Mouse (Mus musculus) cerebellum, adult 11 months (tissue): Measurements from ENCODE around the gene Rapgefl1.
A peak's percentile ranks its signal among the peaks of the same experiment; 100 is the strongest.

Experiments used
- DNase-seq: peaks from one replicate; pipeline ENCODE4 v3.0.0; 2022

Rapgefl1 gene

DNA sequence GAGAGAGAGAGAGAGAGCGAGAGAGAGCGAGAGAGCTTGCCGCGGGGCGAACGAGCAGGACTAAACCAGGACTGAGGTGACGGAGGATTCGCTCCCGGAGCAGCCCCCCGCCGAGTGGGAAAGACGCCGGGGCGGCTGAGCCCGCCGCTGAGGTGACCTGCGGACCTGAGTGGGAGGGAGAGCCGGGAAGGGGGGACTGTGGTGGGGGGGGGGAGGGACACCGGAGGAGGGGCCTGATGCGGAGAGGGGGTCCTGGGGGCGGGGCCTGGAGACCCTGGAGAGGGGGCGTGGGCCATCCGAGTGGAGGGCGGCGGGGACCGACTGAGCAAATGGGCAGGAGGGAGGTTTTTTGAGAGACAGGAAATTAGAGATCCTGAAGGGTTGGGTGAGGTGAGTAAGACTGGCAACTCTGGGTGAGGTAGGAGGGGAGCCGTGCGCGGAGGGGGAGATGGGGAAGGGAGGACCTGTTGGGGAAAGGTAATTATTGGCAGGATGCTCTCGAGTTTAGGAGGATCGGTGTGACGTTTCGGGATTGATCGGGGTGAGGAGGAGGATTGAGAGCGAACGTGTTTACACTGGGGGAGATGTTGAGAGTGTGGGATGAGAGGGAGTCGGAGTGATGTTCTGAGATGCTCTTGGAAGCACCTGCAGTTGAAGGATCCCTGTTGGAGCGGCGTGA is 27.3 kb downstream of the Rapgefl1 start:
- no peak for DNase-seq

DNA sequence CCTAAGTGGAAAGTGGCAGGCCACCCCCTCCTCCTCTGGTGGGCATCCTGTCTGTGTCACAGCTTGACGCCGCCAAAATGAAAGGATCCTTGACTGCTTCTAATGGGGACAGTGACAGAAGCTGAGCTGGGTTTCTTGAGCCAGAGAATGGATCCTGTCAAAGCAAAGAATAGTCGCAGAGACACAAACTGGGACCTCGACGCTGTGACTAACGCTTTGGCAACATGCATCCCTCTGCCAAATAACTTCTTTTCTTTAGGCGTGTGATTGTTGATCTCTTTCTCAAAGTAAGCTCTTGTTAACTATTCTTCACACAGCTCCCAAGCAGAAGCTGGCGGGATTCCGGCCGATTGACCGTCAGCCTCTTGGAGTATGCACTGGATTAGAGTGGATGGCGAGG is 30.7 kb downstream of the Rapgefl1 start:
- no peak for DNase-seq

DNA sequence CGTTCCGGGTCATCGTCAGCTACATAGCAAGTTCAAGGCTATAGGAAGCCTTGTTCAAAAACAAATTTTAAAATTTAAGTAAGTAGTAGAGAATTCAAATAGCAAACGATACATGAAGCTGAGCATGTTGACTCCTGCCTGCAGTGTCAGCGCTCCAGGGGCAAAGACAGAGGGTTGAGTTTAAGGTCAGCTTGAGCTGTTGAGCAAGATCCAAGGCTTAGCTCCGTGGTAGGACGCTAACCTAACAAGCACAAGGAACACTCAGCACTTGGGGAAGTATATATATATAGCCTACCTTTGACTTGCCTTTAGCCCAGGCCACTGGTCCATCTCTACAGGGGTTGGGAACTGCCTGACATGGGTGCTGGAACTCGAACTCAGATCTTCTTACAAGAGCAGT is 33.3 kb downstream of the Rapgefl1 start:
- no peak for DNase-seq

DNA sequence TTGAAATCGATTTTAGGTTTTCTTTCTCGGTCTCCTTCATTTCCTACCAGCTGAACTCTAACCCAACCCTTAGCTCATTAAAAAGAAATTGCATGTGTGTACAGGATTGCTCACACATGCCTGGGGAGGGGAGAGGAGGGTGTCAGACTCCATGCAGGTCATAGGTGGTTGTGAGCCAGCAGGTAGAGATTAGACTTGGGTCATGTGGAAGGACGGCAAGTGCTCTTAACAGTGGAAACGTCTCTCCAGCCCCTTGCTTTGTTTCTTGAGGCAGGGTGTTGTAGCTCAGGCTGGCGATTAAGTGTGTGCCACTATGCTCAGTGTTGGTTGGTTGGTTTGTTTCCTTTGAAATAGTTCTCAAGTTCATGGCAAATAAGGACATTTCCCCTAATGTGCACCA is 34.2 kb downstream of the Rapgefl1 start:
- DNase-seq, result no peak

DNA sequence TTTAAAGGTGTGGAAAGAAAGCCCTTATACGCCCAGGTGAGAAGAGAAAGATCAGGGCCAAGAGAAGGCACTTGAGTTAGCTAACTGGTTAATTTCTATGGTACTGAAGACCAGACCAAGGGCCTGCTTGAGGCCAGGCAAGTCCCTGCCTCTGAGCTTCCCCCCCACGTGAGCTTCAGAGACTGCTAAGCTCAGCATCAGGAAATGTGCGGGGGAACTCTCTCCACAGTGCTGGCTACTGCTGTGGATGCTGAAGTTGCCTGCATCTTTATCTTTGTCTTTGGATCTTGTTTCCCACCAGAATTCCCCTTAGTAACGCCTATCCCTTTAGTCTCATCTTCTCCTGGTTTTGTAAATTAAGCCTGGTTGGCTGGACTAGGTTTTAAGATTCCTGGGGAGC is 34.8 kb downstream of the Rapgefl1 start:
- DNase-seq, result no peak

DNA sequence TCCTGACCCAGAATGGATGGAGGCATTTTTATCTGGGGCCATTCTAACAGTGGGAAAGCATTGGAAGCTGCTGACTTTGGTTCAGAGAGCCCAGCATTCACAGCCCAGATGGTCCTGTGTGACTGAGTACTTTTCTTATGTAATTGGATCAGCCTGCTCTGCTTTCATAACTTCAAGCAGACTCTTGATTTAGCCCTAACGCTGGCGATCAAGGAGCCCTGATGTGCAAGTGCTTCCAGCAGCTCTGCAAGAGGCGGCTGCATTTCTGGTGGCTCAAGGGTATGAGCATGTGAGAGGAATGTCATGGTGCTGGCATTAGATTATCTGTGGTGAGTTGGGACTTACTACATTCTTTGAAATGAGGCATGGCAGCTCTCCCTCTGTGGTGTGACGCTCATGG is 35.5 kb downstream of the Rapgefl1 start:
- DNase-seq, result peak; percentile 45

DNA sequence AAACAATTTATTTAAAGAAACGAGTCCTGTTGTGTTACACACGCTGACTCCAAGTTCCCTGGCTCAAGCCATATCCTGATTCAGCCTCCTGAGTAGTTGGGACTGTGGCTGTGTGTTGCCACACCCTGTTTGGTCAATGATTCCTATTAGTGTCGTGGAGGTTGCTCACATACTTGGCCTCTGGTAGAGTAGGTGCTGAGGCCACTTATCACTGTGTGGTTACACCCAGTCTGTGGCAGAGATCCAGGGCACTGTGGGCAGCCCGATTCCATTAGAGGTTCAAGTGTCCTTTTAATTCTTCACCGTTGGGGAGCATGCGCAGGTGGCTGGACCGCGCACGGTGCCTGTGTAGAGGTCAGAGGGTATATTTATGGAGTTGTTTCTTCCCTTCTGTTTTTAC is 37.3 kb downstream of the Rapgefl1 start:
- DNase-seq, result no peak

DNA sequence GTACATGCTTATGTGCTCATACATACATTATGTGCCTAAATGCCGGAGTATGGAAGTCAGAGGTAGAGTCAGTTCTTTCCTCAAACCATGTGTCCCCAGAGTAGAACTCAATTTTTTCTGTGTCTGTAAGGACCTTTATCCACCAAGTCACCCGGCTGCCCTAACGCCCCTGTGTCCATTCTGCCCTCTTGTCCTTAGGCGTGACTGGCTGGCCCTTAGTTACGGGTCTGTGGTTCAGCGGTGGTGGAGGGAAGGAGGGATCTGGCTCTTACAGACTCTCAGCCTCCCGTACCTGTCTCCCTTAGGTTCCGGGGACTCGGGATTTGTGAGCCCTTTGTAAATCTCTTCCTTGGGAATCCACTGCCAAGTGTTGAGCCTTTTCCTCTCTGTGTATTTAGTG is 40.4 kb downstream of the Rapgefl1 start:
- DNase-seq, result no peak

DNA sequence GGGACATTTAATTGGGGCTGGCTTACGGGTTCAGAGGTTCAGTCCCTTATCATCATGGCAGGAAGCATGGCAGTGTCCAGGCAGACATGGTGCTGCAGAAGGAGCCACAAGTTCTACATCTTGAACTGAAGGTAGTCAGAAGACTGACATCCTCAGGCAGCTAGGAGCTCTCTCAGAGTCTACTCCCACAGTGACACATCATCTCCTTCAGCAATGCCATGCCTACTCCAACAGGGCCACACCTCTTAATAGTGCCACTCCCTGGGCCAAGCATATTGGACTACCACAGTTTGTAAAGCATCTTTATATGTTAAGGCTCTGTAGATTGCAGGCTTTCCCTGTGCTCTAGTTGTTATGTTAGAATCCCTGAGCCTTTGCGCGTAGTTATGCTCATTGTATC is 51.1 kb downstream of the Rapgefl1 start:
- DNase-seq, result no peak

DNA sequence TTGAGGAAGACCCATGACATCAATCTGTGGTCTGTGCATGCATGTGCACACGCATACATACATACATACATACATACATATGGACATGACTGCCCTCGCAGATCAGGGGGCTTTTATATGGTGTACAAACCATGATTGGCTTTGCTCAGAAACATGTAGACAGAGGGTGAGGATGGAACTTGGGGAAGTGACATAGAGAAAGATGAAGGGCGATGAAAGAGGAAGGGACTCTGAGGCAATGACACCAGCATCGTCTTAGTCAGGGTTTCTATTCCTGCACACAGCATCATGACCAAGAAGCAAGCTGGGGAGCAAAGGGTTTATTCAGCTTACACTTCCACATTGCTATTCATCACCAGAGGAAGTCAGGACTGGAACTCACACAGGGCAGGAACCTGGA is 52.5 kb downstream of the Rapgefl1 start:
- DNase-seq, result no peak

DNA sequence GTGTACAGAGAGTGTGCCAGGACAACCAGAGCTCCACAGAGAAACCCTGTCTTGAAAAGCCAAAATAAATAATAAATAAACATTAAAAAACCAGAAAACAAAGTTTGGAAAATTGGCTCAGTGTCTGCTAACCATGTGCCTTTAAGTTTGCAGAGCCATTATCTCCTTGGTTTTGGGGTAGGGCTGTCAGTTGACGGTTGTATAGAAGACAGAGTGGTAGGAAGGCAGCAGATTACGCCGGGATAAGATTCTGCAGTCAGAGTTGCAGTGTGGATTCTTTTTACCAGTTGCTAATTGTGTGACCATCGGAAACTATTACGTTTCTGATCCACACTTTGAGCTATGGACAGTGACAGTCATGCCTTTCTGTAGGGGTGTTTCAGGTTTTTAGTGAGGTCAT is 53.4 kb downstream of the Rapgefl1 start:
- no peak for DNase-seq

DNA sequence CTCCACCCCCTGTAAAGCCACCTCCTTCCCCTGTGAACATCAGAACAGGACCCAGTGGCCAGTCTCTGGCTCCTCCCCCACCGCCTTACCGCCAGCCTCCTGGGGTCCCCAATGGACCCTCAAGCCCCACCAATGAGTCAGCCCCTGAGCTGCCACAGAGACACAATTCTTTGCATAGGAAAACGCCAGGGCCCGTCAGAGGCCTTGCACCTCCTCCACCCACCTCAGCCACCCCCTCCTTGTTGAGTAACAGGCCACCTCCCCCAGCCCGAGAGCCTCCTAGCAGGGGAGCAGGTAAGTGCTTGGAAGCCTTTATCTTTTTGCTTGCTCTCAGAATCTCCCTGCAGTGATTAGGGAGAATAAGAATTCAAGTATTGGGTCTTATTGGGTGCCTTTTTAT is 55.8 kb downstream of the Rapgefl1 start:
- no peak for DNase-seq

DNA sequence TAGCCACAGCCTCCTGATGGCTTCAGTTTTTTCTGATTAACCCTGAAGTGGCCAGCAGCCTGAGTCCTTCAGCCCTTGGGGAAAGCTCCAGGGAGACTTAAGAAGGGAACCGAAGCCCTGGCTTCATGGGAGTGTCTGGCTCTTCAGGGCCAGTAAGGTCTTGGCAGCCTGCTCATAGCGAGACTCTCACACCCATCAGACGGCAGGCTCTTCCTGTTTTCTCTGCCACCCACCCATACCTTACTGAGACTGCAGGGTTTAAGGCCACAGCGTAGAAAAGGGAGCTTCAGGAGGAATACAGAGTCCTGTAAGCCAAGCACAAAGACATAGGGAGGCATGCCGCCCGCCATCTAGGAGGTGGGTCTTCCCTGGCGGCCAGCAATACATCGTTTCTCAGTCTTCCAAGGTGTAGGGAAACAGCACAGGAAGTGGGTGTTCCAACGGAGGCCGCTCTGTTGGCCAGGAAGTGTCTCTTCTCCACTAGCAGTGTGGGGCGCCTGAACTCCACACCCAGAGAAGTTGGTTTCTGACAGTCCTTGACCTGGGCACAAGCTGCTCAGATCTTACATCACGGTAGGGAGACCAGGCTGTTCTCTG is 64.0 kb downstream of the Rapgefl1 start:
- no peak for DNase-seq

DNA sequence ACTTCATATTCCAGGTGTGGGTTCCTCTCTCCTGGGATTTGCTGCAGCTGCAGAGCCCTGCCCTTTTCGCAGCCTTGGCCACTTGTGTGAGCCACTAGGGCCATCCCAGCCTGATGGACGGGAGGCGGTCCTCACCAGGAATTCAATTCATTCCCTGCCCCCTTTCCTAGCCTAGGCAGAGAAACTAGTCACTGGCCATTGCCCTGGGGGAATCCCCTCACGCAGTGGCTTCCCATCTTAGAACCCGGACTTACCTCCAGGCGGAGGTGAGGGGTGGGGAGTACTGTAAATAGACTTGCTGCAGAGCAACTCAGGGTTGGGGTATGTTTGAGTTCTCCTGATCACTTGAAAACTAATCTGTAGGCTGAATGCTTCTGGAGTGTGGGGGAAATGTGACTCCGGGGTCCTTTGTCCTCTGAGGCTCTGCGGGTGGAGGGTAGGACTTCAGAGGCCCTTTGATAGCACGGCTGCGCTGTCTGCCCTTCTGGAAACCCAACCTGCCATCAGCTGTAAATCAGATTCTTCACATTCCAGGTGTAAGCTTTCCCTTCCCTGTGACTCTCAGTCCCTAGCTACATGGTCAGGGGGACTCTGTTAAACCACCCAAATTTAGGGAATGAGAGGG is 66.1 kb downstream of the Rapgefl1 start:
- no peak for DNase-seq
